Mouse (Mus musculus) left cerebral cortex, postnatal 25 days (tissue): Measurements from ENCODE around the gene Cops9. TPM values are rescaled to one million over a fixed set of nuclear protein-coding genes. Genes with fewer than 3 reads are reported as not detected.

Experiments
- DNase-seq, 2 experiments: peaks; one replicate each; pipeline ENCODE4 v3.0.0; 2022; ENCODE audit warnings: low spot score in 2 of 2, mixed read lengths in 1 of 2
- intact Hi-C: fragments of 180-260 bp; cut with DNase I; formaldehyde crosslinking; loops from one replicate; pipeline ENCODE4 v1.15.1; 2025
- total RNA-seq, 2 experiments: library from RNA; stranded (reverse); gene quantifications; 2 replicates each; pipeline ENCODE4 v1.2.3; 2021

The Cops9 gene
- total RNA-seq, result 100 to 1,000 TPM; 232 to 248 TPM

DNA sequence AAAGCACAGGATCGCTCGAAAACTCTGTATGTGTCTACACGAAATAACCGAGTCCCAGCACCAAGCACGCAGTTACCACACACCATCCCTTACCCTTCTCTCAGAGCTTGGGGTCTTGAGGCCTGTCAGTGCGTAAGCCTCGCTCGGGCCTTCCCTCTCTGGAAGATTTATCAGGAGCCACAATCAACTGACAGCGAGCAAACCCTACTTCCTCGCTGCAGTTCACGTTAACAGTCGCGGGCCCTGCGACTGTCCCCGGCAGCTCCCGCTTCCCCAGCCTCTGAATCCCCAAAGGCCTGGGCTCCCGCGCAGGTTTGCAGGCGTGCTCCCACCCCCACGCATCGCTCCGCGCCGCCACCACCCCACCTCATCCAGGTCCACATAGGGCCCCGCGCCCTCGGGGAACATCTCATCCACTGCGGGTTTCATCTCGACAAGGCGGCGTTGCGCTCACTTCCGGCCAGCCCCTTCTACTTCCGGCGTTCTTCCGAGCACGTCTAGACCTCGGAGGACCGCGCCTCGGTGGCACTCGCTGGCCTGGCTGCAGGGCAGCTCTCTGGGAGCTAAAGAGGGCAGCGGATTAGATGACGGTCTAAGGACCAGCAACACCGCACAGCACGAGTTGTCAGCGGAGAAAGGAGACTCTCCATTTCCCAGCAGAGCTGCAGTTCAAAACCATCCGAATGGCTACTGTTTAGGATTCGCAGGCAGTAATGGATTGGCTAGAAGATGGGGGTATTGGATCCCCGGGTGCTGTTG is at the start of gene Cops9:
Gene Cops9 (minus strand): TSS at position 472 of the 759 bp plus-strand sequence.
- peak; percentile 92 to 93 for DNase-seq
- intact Hi-C loops, result loop anchor here (5.0 kb wide), 1 partner anchor 266 kb away; the partner anchor contains the start of gene Dusp28

DNA sequence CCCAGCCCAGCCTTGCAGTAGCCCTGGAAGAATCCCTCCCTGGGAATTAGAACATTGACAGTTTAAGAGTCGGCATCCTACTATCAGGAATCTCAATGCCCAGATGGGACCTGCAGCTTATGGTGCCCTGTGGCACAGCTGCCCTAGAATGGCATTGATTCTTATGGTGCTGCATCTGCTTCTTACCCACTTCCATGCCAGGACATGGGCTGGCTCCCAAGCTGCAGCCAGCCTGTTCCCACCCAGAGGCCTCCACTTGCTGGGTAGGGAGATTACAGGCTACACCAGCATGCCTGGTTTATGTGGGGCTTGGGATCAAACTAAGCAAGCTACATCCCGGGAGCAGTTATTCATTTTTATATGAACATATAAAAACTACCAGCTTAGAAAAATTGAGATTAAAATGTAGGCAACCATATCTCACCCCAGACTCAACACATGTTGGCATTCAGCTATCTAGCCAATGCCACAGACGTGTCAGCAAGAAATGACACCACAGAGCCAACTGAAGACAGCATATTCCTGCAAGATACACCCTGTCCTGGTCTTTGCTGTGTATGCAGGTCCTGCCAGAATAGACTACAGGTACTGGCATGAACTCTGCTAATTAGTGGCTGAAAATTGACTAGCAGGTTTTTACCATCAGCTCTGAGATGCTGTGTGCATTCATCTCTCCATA is 49.5 kb upstream of the Cops9 start:
- no peak for DNase-seq
- intact Hi-C loops, result no loop called here

DNA sequence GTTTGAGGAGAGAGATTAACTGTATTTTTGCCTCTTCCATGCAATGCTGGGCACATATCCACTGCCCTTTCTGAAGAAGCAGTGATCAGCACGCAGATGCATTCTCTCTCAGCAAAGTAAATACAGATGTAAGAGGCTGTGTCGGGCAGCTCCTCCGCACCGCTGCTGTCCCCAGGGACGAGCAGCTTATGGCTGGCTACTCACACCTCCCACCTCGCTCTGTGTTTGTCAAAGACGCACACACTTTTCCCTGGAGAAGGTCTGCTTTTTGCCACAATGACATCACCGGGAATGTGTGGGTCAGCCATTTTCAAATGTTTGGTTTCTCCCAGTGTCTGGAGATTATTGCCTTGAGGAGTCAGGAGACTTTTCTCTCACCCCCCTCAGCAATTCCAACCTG is 45.2 kb upstream of the Cops9 start:
- peak in 1 of 2 experiments; percentile 31 for DNase-seq
- intact Hi-C loops, result no loop called here

DNA sequence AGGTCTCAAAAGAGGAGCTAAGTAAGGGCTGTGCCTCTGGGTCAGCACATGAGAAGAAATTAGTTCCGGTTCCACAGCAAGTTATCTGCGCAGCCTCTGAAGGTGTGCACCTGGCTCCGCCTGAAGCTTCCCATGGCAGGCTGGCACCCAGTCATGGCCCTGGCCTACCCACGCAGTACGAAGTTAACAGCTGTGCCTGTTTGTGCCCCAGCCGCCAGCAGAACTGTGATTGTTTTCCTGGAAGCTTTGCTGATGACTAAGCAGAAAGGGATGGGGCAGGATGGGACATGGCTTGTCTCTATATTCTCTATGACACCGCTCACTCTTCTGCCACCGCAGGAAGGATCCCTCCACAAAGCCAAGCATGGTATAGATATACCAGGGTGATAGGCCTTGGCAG is 41.4 kb upstream of the Cops9 start:
- DNase-seq, result peak; percentile 37 to 73
- intact Hi-C loops, result no loop called here

DNA sequence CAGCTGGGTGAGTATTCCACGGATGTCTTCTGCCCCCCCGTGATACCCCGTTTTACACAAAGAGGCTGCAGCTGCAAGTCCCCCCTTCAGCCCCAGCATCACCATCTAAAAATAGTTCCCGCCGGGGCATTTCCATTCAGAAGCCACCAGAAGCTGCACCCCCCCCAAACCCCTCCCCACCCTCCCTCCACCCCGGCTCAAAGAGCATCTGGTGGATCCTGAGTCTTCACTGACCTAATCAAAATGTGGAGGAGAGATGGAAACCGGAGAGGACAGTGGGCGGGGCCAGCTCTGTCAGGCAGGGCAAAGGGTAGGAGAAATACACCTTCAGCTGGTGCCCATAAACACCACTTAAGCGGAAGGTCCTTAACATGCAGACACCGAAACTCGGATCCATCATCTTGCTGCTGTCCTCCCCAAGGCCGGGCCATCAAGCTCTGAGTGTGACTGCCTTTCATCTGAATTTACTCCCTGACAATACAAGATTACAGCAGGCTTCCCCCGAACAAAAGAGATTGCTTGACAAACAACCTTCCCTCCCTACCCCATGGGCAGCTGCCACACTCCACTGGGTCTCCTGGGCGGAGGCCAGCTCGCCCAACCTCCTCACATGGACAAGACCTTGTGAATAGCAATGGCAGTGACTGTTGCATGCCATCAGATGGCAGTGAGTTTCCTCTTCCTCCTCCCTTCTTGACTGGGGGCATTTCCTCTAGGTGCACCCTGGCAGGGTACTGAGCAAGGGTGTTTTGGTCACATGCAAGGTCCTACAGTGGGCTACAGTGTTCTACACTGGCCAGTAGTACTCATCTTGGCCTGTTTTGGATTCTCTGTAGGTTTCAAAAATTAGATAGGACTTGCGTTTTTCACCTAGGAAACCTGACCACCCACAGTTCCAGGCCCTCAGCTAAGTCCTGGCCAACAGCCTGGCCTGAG is 39.2 kb upstream of the Cops9 start:
- no peak for DNase-seq
- intact Hi-C loops, result no loop called here

DNA sequence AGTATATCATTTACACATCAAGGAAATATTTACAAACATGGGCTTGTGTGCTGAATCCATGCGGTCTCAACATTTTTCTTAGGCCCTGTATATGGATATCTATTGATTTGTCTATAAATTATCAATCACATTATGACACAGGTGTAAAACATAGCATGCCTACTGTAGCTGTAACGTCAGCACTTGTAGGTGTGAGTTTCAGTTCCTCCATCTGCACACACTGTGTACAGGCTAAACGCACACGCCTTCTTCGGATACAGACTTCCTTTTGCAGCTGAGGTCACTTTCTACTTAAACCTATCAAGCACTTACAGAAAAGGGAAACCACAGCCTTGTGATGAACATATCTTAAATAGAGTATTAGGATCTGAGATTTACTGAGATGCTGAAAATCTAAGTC is 37.0 kb upstream of the Cops9 start:
- DNase-seq, result no peak

DNA sequence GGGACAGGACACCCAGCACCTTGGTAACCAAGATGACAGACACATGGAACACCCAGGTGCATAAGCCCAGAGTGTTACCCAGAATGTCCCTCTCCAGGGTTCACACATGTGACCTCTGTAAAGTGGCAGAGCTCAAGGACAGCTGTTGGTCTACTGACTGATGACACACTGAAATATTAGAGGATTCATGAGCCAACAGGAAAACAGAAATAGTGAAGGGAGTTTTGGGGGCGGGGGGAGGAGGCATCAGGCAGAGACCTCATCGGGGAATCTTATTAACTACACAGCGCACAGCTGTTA is 34.8 kb upstream of the Cops9 start:
- DNase-seq, result no peak
- intact Hi-C loops, result loop anchor here (5.0 kb wide), 1 partner anchor 201 kb away; no protein-coding TSS in a partner anchor

More for the DNA sequence above, 37.0 kb upstream of the Cops9 start:
- intact Hi-C loops, result loop anchor here (5.0 kb wide), 1 partner anchor 199 kb away; no protein-coding TSS in a partner anchor

DNA sequence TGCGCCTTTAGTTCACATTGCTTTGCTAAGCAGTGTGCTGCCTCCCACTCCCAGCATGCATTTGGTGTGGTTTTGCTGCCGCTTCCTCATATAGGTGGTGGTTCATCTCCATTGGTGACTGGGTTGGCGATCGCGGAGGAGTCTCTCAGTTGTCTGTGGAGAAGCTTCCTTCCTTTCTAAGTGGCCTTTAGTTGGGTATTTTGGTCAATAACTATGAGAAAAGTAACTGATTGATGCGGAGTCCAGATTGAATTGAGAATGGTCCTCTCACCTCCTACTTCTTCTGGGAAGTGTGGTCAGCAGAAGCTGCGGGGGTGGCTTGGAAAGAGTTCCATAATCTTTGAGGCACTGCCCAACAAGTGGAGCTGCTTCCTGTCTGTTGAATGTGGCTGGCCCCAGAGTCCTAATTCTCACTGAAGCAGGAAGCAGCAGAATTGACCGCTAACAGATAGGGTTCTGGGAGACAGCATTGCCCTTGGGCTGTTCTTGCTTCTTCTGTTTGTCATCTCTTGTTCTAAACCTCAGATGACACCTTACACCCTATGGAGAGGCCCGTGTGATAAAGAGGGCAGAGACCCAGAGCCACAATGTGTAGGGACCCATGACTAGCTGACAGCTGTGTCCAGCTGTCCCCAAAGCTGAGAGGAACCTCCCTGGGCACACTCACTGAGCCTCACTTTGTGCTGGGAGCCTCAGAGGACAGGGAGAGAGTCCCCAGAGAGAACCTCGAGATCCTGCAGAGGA is 34.3 kb upstream of the Cops9 start:
- intact Hi-C loops, result loop anchor here (5.0 kb wide), 1 partner anchor 201 kb away; no protein-coding TSS in a partner anchor
- DNase-seq, result peak; percentile 42 to 86

DNA sequence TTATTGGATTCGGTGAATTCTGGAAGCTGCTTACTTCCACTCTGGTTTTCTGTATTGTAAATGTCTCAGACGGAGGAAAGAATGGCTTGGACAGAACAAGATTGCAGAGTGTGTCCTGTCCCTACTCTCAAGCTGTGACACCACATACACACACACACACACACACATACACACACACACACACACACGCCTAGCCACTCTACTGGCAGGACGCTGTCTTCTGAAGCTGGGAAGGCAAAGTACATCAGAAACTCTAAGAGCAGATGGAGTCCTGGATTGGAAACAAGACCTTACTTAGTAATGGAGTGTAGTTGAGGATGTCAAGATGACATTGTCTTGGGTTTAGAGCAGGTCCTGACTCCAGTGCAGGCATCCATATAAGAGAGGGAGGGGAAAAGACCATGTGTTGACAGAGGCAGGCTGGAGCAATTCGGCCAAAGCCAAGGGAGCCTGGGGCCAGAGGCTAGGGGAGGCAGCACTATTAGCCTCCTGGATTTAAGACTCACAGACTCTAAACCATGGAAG is 31.5 kb upstream of the Cops9 start:
- DNase-seq, result no peak
- intact Hi-C loops, result no loop called here

DNA sequence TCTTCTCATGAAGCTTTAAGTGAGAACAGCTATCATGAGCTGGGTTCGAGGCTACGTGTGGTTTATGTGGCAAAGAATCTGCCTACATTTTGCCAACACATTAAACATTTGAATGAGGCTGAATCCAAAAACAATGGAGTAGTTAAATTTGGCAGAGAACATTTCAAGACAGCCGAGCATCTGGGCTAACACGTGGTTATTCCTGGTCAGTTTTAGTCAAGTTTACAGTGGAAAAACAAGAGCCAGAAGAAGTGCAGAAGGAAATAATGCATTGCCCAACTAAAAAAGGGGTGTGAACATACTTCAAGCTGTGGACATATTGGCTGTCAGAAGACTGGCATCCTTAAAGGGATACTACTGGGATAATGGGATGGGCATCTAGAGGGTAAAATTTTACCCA is 29.5 kb upstream of the Cops9 start:
- intact Hi-C loops, result no loop called here
- DNase-seq, result peak in 1 of 2 experiments; percentile 38

DNA sequence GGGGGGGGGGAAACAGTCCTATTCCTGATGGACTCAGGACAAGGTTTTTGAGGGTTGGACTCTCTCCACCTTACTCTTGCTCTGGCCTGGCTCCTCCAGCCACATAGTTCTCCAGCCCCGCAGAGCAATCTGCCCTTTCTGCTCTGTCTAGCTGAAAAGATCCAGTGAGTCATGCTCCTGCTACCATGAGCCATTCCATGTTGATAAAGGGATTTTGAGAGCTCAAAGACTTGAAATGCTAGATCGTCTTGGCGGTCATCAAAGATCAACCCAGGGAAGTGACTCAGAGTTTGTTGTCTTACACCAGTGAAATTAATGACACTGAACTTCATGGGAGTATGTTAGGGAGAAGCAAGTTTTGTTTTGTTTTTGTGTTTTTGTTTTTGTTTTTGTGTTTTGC is 27.6 kb upstream of the Cops9 start:
- DNase-seq, result no peak
- intact Hi-C loops, result no loop called here

DNA sequence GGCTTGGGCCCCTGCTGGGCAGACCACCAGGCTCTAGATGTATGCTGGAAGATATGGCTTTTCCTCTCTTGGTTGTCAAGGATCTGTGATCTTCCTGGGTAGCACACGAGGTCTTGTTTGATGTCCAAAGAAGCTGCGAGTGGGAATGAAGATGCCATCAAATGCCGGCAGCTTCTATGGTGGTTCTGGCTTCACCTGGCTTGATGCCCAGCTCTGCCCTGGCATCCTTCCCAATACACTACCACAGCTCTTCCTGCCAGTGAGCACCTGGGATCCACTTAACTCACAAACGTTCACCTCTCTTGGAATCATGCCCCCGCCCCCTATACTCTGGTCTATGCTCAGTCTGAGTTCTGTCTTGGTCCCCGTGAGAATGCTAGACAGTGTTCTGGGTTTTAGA is 25.3 kb upstream of the Cops9 start:
- no peak for DNase-seq
- intact Hi-C loops, result no loop called here

DNA sequence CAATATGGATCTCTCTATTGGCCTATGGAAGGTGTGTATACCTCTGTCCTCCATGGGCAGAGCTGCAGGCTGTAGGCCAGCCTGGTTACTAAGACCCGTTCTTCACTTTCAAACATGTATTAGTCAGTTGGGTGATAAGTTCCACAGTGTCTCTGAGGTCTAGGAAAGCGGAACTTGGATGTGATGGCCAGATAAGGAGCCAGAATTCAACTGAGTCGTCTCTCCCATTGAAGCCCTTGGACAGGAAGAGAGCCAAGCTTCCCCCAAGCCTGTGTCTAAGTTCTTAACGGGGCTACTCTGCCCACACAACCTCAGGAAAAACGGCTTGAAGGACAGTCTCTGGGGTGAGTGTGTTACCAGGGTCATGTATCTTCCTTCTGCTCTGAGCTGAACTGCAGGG is 17.6 kb upstream of the Cops9 start:
- intact Hi-C loops, result no loop called here
- DNase-seq, result no peak

DNA sequence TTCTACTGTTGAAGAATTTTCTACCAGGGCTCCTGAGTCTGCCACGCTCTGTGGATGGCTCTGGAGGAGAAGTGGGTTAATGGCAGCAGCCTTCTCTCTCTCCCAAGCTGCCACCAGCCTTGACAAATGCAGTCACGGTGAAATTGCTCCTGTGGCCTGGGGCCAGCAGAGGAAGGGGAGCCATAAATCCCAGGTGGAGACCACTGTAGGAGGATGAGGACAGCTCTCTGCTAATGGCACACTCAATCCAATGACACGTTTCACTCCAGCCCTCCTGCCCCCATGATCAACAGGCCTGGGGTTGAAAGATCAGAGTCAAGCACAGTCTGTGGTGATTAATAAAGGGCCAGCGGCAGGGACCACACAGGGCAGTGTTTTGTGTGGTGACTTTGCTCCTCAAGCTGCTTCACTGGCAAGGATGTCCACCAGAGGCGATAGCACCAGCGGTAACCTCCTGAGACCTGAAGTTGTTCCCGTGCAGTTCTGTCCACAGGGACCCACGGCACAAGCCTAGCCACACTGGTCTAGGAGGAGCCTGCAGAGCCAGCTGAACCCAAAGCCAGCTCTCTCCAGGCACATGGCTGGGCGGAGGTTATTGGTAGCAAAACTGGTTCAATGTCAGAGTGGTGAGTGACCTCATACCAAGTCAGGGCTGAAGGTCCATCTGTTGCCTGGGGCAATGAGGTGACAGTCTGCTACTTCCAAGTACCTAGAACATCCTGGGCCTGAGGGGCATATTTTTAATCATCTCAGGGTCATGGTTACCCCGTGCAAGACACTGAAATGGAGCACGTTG is 15.4 kb upstream of the Cops9 start:
- intact Hi-C loops, result no loop called here
- DNase-seq, result no peak

DNA sequence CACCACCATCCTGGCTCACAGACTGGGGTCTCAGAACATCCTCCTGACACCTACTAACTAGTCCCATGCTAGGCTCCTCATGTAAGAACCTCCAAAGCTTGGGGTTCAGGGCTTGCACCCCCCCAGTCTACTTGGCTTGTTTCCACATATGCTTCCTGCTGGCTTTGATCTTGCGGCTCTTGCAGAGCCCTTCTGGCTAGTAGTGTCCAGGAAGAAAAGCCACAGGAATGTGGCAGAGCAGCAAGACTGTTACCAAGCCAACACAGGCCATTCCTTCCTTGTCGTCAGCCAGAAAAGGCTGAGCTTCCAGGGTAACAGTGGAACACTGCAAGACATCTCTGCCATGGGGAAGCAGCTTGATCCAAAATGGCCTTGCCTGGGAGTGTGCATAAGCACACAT is 12.9 kb upstream of the Cops9 start:
- DNase-seq, result no peak
- intact Hi-C loops, result no loop called here

DNA sequence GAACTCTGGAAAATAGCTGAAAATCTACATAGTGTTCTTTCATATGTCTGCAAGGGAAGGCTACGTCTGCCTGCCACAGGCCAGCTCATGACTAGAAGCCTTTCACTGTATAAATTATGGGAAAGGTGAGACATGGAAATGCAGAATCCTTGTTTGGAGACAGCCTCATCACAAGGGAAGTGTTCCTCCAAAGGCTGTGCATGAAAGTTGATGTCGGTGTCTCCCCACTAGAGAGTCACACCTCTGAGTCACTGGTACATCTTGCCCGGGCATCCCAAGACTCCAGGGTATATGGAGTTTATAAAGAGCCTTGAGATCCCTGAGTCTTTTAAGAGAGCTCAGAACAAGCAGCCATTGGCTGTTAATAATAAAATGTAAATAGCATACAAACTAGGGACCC is 11.4 kb upstream of the Cops9 start:
- intact Hi-C loops, result no loop called here
- peak in 1 of 2 experiments; percentile 50 for DNase-seq

DNA sequence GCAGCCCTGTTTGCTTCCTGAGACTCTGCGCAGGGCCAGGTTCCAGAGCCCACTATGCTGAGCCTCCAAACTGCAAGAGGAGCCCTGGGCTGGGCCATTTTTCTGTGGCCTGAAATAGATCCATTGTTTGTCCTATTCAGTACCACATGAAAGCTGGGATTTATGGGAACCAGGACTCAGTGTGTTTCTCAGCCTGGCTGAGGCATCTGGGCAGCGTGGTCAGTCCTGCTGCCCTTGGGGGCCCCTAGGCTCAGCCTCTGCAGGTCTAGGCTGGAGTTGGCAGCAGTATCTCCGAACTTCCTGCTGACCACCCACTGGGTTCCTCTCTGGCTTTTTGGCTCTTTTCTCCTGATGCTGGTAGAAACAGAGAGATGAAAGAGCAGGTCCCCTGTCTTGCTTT is 9.7 kb upstream of the Cops9 start:
- intact Hi-C loops, result no loop called here
- DNase-seq, result no peak

DNA sequence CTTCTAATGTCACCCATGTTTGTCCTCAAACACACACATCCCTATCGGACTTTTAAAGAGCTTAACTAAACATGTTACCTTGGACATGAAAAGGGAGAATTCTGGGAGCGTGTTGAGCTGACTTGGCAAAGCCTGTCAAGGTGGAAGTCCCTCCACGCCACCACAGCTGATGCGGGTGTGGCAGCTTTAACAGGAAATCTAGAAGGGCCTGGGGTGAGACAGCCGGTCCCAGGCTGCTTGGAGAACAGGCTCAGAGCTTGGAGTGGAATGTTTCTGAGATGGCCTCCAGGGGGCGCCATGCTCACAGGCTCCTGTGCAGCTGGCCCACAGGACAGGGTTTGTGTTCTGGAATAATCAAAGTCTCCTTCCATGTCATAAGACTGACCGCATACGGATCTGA is 6.9 kb upstream of the Cops9 start, which contains the start of gene Otos:
Gene Otos (minus strand): TSS at position 169 of the 400 bp plus-strand sequence.
- intact Hi-C loops, result loop anchor here (1.0 to 5.0 kb wide), 4 partner anchors 34 to 249 kb away; no protein-coding TSS in a partner anchor
- peak; percentile 78 to 79 for DNase-seq
